Mouse (Mus musculus): ENCODE results near the gene Lnx1. TPM values are rescaled to one million over a fixed set of nuclear protein-coding genes. Genes with fewer than 3 reads are reported as not detected.

Lnx1 gene
- polyA plus RNA-seq, 1 experiment from 2014 or later: 0.80 TPM

GRCm38 (mm10) chr5:74721816-74722215 lies 19.1 kb upstream of the Lnx1 start:
- Histone ChIP-seq H3K36me3 (replicated peaks) (no peaks in the 10 kb centered on the region), H3K9ac (no peak overlapping the region), H3K4me2 (no peak overlapping the region), H3K4me1 (peaks cover 16% of the 10 kb centered on the region; the same call in 1 of the 2 replicates), H3K27me3 (peaks cover 3% of the 10 kb centered on the region; the same call in 1 of the 2 replicates), H3K27ac (no peak overlapping the region), H3K4me3 (replicated peaks) (no peak overlapping the region), H3K9me3 (no peaks in the 10 kb centered on the region)
- WGBS: 68% methylated on average over 3 of the region's 3 CpGs
- no peak for ATAC-seq (ENCODE audit: low FRiP score)

GRCm38 (mm10) chr5:74720661-74721060 lies 17.9 kb upstream of the Lnx1 start:
- peaks cover 3% of the 10 kb centered on the region; the same call in 1 of the 2 replicates for H3K27me3 ChIP-seq
- peak; percentile 46; the same call in 1 of the 2 replicates for ATAC-seq (ENCODE audit: low FRiP score)
- H3K4me1 ChIP-seq: peaks cover 22% of the 10 kb centered on the region
- H3K9ac ChIP-seq: no peak overlapping the region
- no peaks in the 10 kb centered on the region for H3K9me3 ChIP-seq
- 39% methylated on average over 9 of the region's 9 CpGs for WGBS
- H3K27ac ChIP-seq: no peak overlapping the region
- H3K4me3 ChIP-seq (replicated peaks): no peak overlapping the region
- no peaks in the 10 kb centered on the region for H3K36me3 ChIP-seq (replicated peaks)
- H3K4me2 ChIP-seq: no peak overlapping the region; the same call in 1 of the 2 replicates

- no peak overlapping the region for H3K4me2 ChIP-seq
- H3K4me1 ChIP-seq: peaks cover 14% of the 10 kb centered on the region
- H3K36me3 ChIP-seq (replicated peaks): no peaks in the 10 kb centered on the region
- H3K27me3 ChIP-seq: no peaks in the 10 kb centered on the region
- H3K27ac ChIP-seq: no peak overlapping the region
- ATAC-seq (ENCODE audit: low FRiP score): 0 out of 2 replicates have a peak, but pooled peaks have one; percentile 23
- H3K9ac ChIP-seq: no peak overlapping the region
- H3K4me3 ChIP-seq (replicated peaks): no peak overlapping the region
- WGBS: 8% methylated on average over 7 of the region's 7 CpGs
- H3K9me3 ChIP-seq: no peaks in the 10 kb centered on the region
Observed at GRCm38 (mm10) chr5:74716165-74716564, 13.5 kb upstream of the Lnx1 start.

GRCm38 (mm10) chr5:74712811-74713210 lies 10.1 kb upstream of the Lnx1 start:
- no peaks in the 10 kb centered on the region for H3K27me3 ChIP-seq
- 80% methylated on average over 4 of the region's 4 CpGs for WGBS
- peaks cover 7% of the 10 kb centered on the region for H3K4me1 ChIP-seq
- no peaks in the 10 kb centered on the region for H3K36me3 ChIP-seq (replicated peaks)
- no peak overlapping the region for H3K4me3 ChIP-seq (replicated peaks)
- no peaks in the 10 kb centered on the region for H3K9me3 ChIP-seq
- no peak overlapping the region for H3K4me2 ChIP-seq
- ATAC-seq (ENCODE audit: low FRiP score): no peak
- no peak overlapping the region for H3K27ac ChIP-seq
- no peak overlapping the region for H3K9ac ChIP-seq

GRCm38 (mm10) chr5:74711988-74712387 lies 9.3 kb upstream of the Lnx1 start:
- no peak overlapping the region for H3K9ac ChIP-seq
- H3K36me3 ChIP-seq (replicated peaks): no peaks in the 10 kb centered on the region
- no peaks in the 10 kb centered on the region for H3K27me3 ChIP-seq
- H3K4me2 ChIP-seq: no peak overlapping the region
- no peak overlapping the region for H3K27ac ChIP-seq
- no peaks in the 10 kb centered on the region for H3K9me3 ChIP-seq
- 85% methylated on average over 2 of the region's 2 CpGs for WGBS
- H3K4me1 ChIP-seq: peaks cover 7% of the 10 kb centered on the region
- H3K4me3 ChIP-seq (replicated peaks): no peak overlapping the region
- ATAC-seq (ENCODE audit: low FRiP score): no peak

- H3K4me1 ChIP-seq: peaks cover 1% of the 10 kb centered on the region
- no peaks in the 10 kb centered on the region for H3K9me3 ChIP-seq
- H3K36me3 ChIP-seq (replicated peaks): no peaks in the 10 kb centered on the region
- no peak overlapping the region for H3K9ac ChIP-seq
- H3K4me3 ChIP-seq (replicated peaks): no peak overlapping the region
- ATAC-seq (ENCODE audit: low FRiP score): no peak
- H3K27ac ChIP-seq: no peak overlapping the region
- no peak overlapping the region for H3K4me2 ChIP-seq
- WGBS: 85% methylated on average over 1 of the region's 1 CpGs
- H3K27me3 ChIP-seq: no peaks in the 10 kb centered on the region
Observed at GRCm38 (mm10) chr5:74711056-74711455, 8.3 kb upstream of the Lnx1 start.

GRCm38 (mm10) chr5:74710181-74710580 lies 7.5 kb upstream of the Lnx1 start:
- 88% methylated on average over 4 of the region's 4 CpGs for WGBS
- H3K4me2 ChIP-seq: no peak overlapping the region

GRCm38 (mm10) chr5:74704460-74704790 lies 1.7 kb upstream of the Lnx1 start:
- 0 out of 2 replicates have a peak overlapping the region, but pooled peaks have one; percentile 36 for H3K9ac ChIP-seq
- H3K4me1 ChIP-seq: peaks cover 13% of the 10 kb centered on the region
- H3K27me3 ChIP-seq: peaks cover 9% of the 10 kb centered on the region; the same call in 1 of the 2 replicates
- WGBS: under 1% methylated on average over 8 of the region's 8 CpGs
- H3K27ac ChIP-seq: no peak overlapping the region; the same call in 1 of the 2 replicates
- H3K4me3 ChIP-seq (replicated peaks): peak overlapping the region; percentile 44
- peak; percentile 98 for ATAC-seq (ENCODE audit: low FRiP score)
- no peaks in the 10 kb centered on the region for H3K9me3 ChIP-seq
- H3K36me3 ChIP-seq (replicated peaks): no peaks in the 10 kb centered on the region
- peak overlapping the region; percentile 54 for H3K4me2 ChIP-seq

More at GRCm38 (mm10) chr5:74710181-74710580, 7.5 kb upstream of the Lnx1 start:
- Histone ChIP-seq H3K27me3 (no peaks in the 10 kb centered on the region), H3K4me1 (no peaks in the 10 kb centered on the region), H3K36me3 (replicated peaks) (no peaks in the 10 kb centered on the region), H3K9me3 (no peaks in the 10 kb centered on the region), H3K4me3 (replicated peaks) (no peak overlapping the region), H3K9ac (no peak overlapping the region), H3K27ac (no peak overlapping the region)
- no peak for ATAC-seq (ENCODE audit: low FRiP score)

- Histone ChIP-seq H3K36me3 (replicated peaks) (no peaks in the 10 kb centered on the region), H3K9ac (0 out of 2 replicates have a peak overlapping the region, but pooled peaks have one; percentile 36), H3K4me3 (replicated peaks) (peak overlapping the region; percentile 44), H3K4me1 (peaks cover 13% of the 10 kb centered on the region), H3K27ac (no peak overlapping the region), H3K4me2 (peak overlapping the region; percentile 54), H3K27me3 (peaks cover 9% of the 10 kb centered on the region; the same call in 1 of the 2 replicates), H3K9me3 (no peaks in the 10 kb centered on the region)
- ATAC-seq (ENCODE audit: low FRiP score): peak; percentile 84
- 14% methylated on average over 17 of the region's 17 CpGs for WGBS
Observed at GRCm38 (mm10) chr5:74703741-74704459, 1.2 kb upstream of the Lnx1 start.

GRCm38 (mm10) chr5:74700918-74701317 lies 1.8 kb downstream of the Lnx1 start:
- WGBS: 80% methylated on average over 2 of the region's 2 CpGs
- H3K9me3 ChIP-seq: no peaks in the 10 kb centered on the region
- no peak for ATAC-seq (ENCODE audit: low FRiP score)
- peaks cover 9% of the 10 kb centered on the region; the same call in 1 of the 2 replicates for H3K27me3 ChIP-seq
- H3K9ac ChIP-seq: no peak overlapping the region
- no peak overlapping the region for H3K4me3 ChIP-seq (replicated peaks)
- no peak overlapping the region for H3K4me2 ChIP-seq
- no peaks in the 10 kb centered on the region for H3K36me3 ChIP-seq (replicated peaks)
- H3K27ac ChIP-seq: no peak overlapping the region
- H3K4me1 ChIP-seq: peaks cover 13% of the 10 kb centered on the region

GRCm38 (mm10) chr5:74699673-74700072 lies 3.0 kb downstream of the Lnx1 start:
- Histone ChIP-seq H3K9ac (no peak overlapping the region), H3K36me3 (replicated peaks) (no peaks in the 10 kb centered on the region), H3K4me3 (replicated peaks) (no peak overlapping the region), H3K27me3 (peaks cover 9% of the 10 kb centered on the region; the same call in 1 of the 2 replicates), H3K4me2 (no peak overlapping the region), H3K4me1 (peaks cover 9% of the 10 kb centered on the region), H3K9me3 (no peaks in the 10 kb centered on the region), H3K27ac (no peak overlapping the region)
- 87% methylated on average over 1 of the region's 1 CpGs for WGBS
- ATAC-seq (ENCODE audit: low FRiP score): no peak

GRCm38 (mm10) chr5:74697534-74697933 lies 5.2 kb downstream of the Lnx1 start:
- no peak overlapping the region for H3K4me2 ChIP-seq
- H3K9me3 ChIP-seq: no peaks in the 10 kb centered on the region
- 81% methylated on average over 9 of the region's 9 CpGs for WGBS
- no peak for ATAC-seq (ENCODE audit: low FRiP score)
- no peak overlapping the region for H3K9ac ChIP-seq
- H3K27me3 ChIP-seq: peaks cover 3% of the 10 kb centered on the region; the same call in 1 of the 2 replicates
- H3K27ac ChIP-seq: no peak overlapping the region
- H3K4me1 ChIP-seq: no peaks in the 10 kb centered on the region
- no peak overlapping the region for H3K4me3 ChIP-seq (replicated peaks)
- H3K36me3 ChIP-seq (replicated peaks): no peaks in the 10 kb centered on the region

GRCm38 (mm10) chr5:74694390-74694801 lies 8.3 kb downstream of the Lnx1 start:
- WGBS: 81% methylated on average over 7 of the region's 7 CpGs
- no peak overlapping the region for H3K4me2 ChIP-seq
- H3K27me3 ChIP-seq: no peaks in the 10 kb centered on the region
- no peak overlapping the region for H3K9ac ChIP-seq
- H3K4me1 ChIP-seq: no peaks in the 10 kb centered on the region
- H3K4me3 ChIP-seq (replicated peaks): no peak overlapping the region
- no peaks in the 10 kb centered on the region for H3K9me3 ChIP-seq
- no peaks in the 10 kb centered on the region for H3K36me3 ChIP-seq (replicated peaks)
- H3K27ac ChIP-seq: no peak overlapping the region
- no peak for ATAC-seq (ENCODE audit: low FRiP score)

Data from forebrain, embryonic 12.5 days (tissue).